Comparison of ENCODE assay signal across 9 mouse cellular contexts in genomic region chrX:102349843-102350731, GRCm38 (mm10).
DNase-seq lines count a peak whose midpoint lies in the region; ATAC-seq and TF ChIP-seq lines count a peak whose summit lies in the region.
"Had no signal": no experiment of that assay in that cellular context is flagged by ENCODE, and none has a peak within 500 bp of the region (broad histone marks: within the 10 kb centered on the region; RNA-seq: fewer than 3 reads in every experiment).

No protein-coding gene starts in this region.

- 65% methylated on average over 14 of the region's 14 CpGs for WGBS in limb, embryonic 11.5 days
- 67% methylated on average over 14 of the region's 14 CpGs for WGBS in limb, embryonic 10.5 days
- 63% methylated on average over 14 of the region's 14 CpGs for WGBS in lung, embryonic 16.5 days
- WGBS in intestine, postnatal 0 days = 72% methylated on average over 14 of the region's 14 CpGs
- WGBS in forebrain, embryonic 10.5 days = 78% methylated on average over 14 of the region's 14 CpGs

- no peak overlapping the region for H3K4me3 ChIP-seq in limb, embryonic 11.5 days (ENCODE audit: low read depth, low read length)
- H3K4me3 ChIP-seq in limb, embryonic 10.5 days = no peak overlapping the region
- no peak overlapping the region for H3K4me3 ChIP-seq in lung, embryonic 16.5 days (ENCODE audit: low read length)
- no peak overlapping the region for H3K4me3 ChIP-seq in intestine, postnatal 0 days (ENCODE audit: low read depth, low read length)
- H3K4me3 ChIP-seq in forebrain, embryonic 10.5 days = no peak overlapping the region
- H3K4me3 ChIP-seq: limb, embryonic 15.5 days had no signal

- no peaks in the 10 kb centered on the region for H3K9me3 ChIP-seq in limb, embryonic 11.5 days (ENCODE audit: control insufficient read depth, low read length)
- no peaks in the 10 kb centered on the region for H3K9me3 ChIP-seq in limb, embryonic 10.5 days (replicated peaks)
- no peaks in the 10 kb centered on the region for H3K9me3 ChIP-seq in lung, embryonic 16.5 days (ENCODE audit: control insufficient read depth, low read length)
- H3K9me3 ChIP-seq in intestine, postnatal 0 days (ENCODE audit: control insufficient read depth) = no peaks in the 10 kb centered on the region
- no peaks in the 10 kb centered on the region for H3K9me3 ChIP-seq in forebrain, embryonic 10.5 days
- H3K9me3 ChIP-seq: limb, embryonic 15.5 days had no signal

- 0 out of 2 replicates have a peak, but pooled peaks cover 2% of the 10 kb centered on the region for H3K4me1 ChIP-seq in limb, embryonic 11.5 days (ENCODE audit: control insufficient read depth, insufficient read depth, low read length)
- H3K4me1 ChIP-seq in limb, embryonic 10.5 days = peaks cover 18% of the 10 kb centered on the region
- no peaks in the 10 kb centered on the region for H3K4me1 ChIP-seq in lung, embryonic 16.5 days (replicated peaks; ENCODE audit: control insufficient read depth, insufficient read depth, low read length)
- no peaks in the 10 kb centered on the region for H3K4me1 ChIP-seq in intestine, postnatal 0 days (replicated peaks; ENCODE audit: control insufficient read depth, insufficient read depth, low read length)
- H3K4me1 ChIP-seq in forebrain, embryonic 10.5 days = peaks cover 13% of the 10 kb centered on the region
- H3K4me1 ChIP-seq: limb, embryonic 15.5 days had no signal

- DNase-seq in limb, embryonic 11.5 days (ENCODE audit: low spot score) = peak; percentile 23
- no peak for DNase-seq in limb, embryonic 10.5 days (ENCODE audit: low spot score)
- DNase-seq in cerebellum, adult 18-20 months = peak; percentile 27 to 41
- DNase-seq in gastrocnemius, adult 8-10 months (ENCODE audit: low spot score in 2 of 2) = peak; percentile 42 to 63
- DNase-seq in thymus, adult 18-20 months = no peak
- DNase-seq in forebrain, embryonic 10.5 days (ENCODE audit: extremely low spot score, low spot score) = no peak

- ATAC-seq in limb, embryonic 11.5 days (ENCODE audit: insufficient number of reproducible peaks, low FRiP score, low TSS enrichment, low read depth) = no peak
- ATAC-seq in lung, embryonic 16.5 days (ENCODE audit: low read depth) = peak; percentile 54; the same call in 1 of the 2 replicates
- ATAC-seq in intestine, postnatal 0 days = no peak

- no peak for TF ChIP-seq CTCF in intestine, postnatal 0 days (IDR thresholded peaks at IDR 0.05; ENCODE audit: low read depth)

- no peak overlapping the region for H3K27ac ChIP-seq in limb, embryonic 11.5 days (replicated peaks; ENCODE audit: low read depth, low read length)
- no peak overlapping the region for H3K27ac ChIP-seq in limb, embryonic 10.5 days
- H3K27ac ChIP-seq in lung, embryonic 16.5 days (ENCODE audit: low read length) = no peak overlapping the region
- H3K27ac ChIP-seq in intestine, postnatal 0 days (ENCODE audit: low read depth, low read length) = no peak overlapping the region
- H3K27ac ChIP-seq in forebrain, embryonic 10.5 days = no peak overlapping the region
- H3K27ac ChIP-seq: limb, embryonic 15.5 days had no signal

- H3K4me2 ChIP-seq in limb, embryonic 11.5 days (ENCODE audit: low read depth, severe bottlenecking) = no peak overlapping the region
- no peak overlapping the region for H3K4me2 ChIP-seq in lung, embryonic 16.5 days (ENCODE audit: low read depth, low read length)
- no peak overlapping the region for H3K4me2 ChIP-seq in intestine, postnatal 0 days (replicated peaks; ENCODE audit: low read depth)
- H3K4me2 ChIP-seq: limb, embryonic 15.5 days had no signal

- no peaks in the 10 kb centered on the region for H3K36me3 ChIP-seq in limb, embryonic 11.5 days (ENCODE audit: control insufficient read depth, insufficient read depth, low read length)
- H3K36me3 ChIP-seq in limb, embryonic 10.5 days = no peaks in the 10 kb centered on the region
- H3K36me3 ChIP-seq in lung, embryonic 16.5 days (ENCODE audit: control insufficient read depth, insufficient read depth, low read length) = no peaks in the 10 kb centered on the region
- H3K36me3 ChIP-seq in intestine, postnatal 0 days (ENCODE audit: control insufficient read depth, insufficient read depth) = no peaks in the 10 kb centered on the region
- no peaks in the 10 kb centered on the region for H3K36me3 ChIP-seq in forebrain, embryonic 10.5 days (replicated peaks)
- H3K36me3 ChIP-seq: limb, embryonic 15.5 days had no signal

- no peak overlapping the region for H3K9ac ChIP-seq in limb, embryonic 11.5 days (ENCODE audit: low read length)
- no peak overlapping the region for H3K9ac ChIP-seq in lung, embryonic 16.5 days (ENCODE audit: low read length)
- H3K9ac ChIP-seq in intestine, postnatal 0 days (ENCODE audit: low read depth, low read length) = no peak overlapping the region
- H3K9ac ChIP-seq: limb, embryonic 15.5 days had no signal

- H3K27me3 ChIP-seq in limb, embryonic 11.5 days (ENCODE audit: control insufficient read depth, insufficient read depth, low read length) = peaks cover 11% of the 10 kb centered on the region; the same call in 1 of the 2 replicates
- peaks cover 92% of the 10 kb centered on the region for H3K27me3 ChIP-seq in limb, embryonic 10.5 days (ENCODE audit: low read depth, poor library complexity, severe bottlenecking)
- H3K27me3 ChIP-seq in lung, embryonic 16.5 days (ENCODE audit: control insufficient read depth, insufficient read depth, low read depth, low read length) = peaks cover 4% of the 10 kb centered on the region; the same call in 1 of the 2 replicates
- H3K27me3 ChIP-seq in intestine, postnatal 0 days (replicated peaks; ENCODE audit: control insufficient read depth, insufficient read depth, low read length) = no peaks in the 10 kb centered on the region; the same call in 1 of the 2 replicates
- peaks cover 94% of the 10 kb centered on the region for H3K27me3 ChIP-seq in forebrain, embryonic 10.5 days (ENCODE audit: poor library complexity, severe bottlenecking)

Comparison
In these comparisons a context has a peak if more than half of its experiments do, and no peak if none do; other contexts are left out.
1. DNase-seq: peak in limb, embryonic 11.5 days (single experiment), cerebellum, adult 18-20 months (2 of 2) and gastrocnemius, adult 8-10 months (2 of 2); none in limb, embryonic 10.5 days (single experiment), thymus, adult 18-20 months (0 of 2) and forebrain, embryonic 10.5 days (single experiment).